Mouse (Mus musculus) lung, postnatal 36 days (tissue): ENCODE measurements at regions not wholly inside any gene's neighbourhood (a gene's known extent, or its start where the extent isn't known, plus 50 kb on each side); places are given as distances from the start of the nearest gene placed in this dataset.
"Not testable (repeated sequence)": the region's sequence is repeated elsewhere in the genome, so short reads cannot be mapped to it uniquely, and the experiment has no call there.

Experiments
- DNase-seq: peaks from one replicate; pipeline ENCODE4 v3.0.0; 2022; ENCODE audit warnings: mixed read lengths

- peak; percentile 51 for DNase-seq
Measured at GRCm38 (mm10) chr2:84042793-84043192, 52.4 kb downstream of the Gm13691 start.

DNA sequence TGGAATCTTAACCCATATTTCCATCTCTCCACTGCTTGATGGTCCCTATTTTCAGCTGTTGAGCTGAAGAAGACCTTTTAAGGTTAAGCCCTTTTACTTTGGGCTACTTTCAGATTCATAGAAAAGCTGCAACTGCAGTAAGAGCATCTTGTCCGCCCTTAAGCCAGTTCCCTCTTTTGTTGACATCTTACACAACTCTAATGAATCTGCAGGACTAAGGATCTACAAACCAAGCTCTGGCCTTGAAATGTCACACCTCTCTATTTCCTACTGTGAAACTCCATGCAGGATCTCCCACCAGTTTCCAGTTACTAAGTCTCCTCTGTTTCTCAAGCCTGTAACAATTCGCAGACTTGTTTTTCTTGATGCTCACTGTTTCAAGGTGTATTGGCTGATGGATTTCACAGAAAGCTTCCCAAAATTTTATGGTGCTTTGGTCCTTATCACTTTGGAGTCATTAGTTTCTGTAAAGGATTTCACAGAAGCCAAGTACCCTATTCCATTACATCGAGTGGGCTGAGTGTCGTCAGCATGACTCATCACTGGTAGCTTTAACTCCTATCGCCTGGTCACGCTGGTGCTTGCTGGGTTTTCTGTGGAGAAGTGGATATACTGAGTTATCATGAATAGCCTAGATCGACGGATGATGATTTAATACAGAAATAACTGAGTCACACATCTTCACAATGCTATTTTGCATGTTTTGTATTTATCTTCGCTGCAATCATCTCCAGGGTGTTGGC, 58.2 kb downstream of the Gm13691 start:
- DNase-seq: no peak

- no peak for DNase-seq
Measured at GRCm38 (mm10) chr2:84051883-84052331, 61.6 kb downstream of the Gm13691 start.

- peak; percentile 40 for DNase-seq
Measured at GRCm38 (mm10) chr2:84059246-84059645, 68.9 kb downstream of the Gm13691 start.

DNA sequence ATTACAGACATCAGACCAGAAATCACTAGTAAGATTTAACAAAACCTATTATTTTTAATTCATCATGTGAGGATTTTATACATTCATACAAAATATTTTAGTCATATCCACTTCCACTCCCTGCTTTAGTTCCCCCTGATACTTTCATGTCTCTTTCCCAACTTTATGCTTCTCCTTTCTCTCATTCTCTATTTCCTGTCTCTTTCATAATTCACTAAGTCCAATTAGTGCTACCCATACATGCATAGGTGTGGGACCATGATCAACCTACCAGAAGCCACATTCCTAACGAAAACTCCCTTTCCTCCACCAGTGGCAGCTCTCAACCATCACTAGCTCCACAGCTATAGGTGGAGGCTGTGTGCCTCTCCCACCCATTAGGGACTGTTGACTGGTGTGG, 70.9 kb downstream of the Gm13691 start:
- no peak for DNase-seq

- no peak for DNase-seq
Measured at GRCm38 (mm10) chr2:84064371-84064770, 74.0 kb downstream of the Gm13691 start.

DNA sequence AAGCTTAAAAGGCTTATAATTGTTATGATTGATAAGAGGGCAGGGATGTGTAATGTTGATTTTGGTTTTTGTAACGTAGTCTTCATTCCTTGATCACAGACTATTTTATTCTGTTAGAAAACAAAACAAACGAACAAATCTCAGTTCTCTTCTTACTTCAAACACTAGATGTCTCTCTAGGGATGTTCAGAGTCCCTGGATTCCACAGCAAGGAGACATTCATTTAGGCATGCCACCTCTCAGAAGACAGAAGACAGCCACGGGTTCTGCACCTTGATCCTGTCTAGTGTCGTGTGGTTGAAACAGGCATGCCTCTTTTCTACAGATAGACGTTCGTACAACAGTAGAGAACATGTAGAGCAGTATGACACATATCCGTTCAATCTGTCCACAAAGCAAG, 74.7 kb downstream of the Gm13691 start:
- peak; percentile 42 for DNase-seq

DNA sequence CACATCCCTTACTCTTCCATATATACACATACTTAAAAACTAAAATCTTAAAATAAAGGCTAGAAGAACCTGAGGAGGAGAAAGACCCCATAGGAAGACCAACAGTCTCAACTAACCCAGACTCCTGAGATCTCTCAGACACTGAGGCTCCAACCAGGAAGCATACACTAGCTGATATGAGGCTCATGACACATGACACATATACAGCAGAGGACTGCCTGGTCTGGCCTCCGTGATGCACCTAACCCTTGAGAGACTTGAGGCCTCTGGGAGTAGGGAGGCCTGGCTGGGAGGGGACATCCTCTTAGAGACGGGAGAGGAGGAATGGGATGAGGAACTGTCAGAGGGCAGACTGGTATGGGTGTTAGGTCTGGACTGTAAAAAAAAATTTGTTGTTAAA, 75.4 kb downstream of the Gm13691 start:
- DNase-seq: peak; percentile 26

DNA sequence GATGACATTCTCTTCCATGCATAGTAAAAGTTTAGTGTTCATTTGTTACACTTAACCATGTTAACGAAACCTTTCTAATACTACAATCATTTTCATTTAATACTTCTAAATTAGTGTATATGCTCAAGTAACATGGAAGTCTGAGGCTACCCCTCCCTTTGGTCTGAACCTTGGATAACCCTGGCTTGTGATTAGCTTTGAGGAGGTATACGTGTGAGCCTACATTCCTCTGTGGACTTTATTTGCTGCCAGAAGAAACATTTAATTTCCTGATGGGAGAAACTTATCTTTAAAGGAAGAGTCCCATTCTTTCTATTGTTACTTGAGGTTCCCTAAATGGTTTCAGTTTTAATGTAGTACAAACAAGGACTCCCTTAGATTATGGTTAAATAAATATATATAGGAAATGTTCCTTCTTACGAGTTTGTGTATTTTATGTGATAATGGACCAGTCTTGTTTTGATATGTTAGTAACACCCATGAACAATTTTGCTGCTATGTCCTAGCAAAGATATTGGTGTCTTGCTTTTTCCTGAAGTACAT, 75.9 kb downstream of the Gm13691 start:
- peak; percentile 47 for DNase-seq

DNA sequence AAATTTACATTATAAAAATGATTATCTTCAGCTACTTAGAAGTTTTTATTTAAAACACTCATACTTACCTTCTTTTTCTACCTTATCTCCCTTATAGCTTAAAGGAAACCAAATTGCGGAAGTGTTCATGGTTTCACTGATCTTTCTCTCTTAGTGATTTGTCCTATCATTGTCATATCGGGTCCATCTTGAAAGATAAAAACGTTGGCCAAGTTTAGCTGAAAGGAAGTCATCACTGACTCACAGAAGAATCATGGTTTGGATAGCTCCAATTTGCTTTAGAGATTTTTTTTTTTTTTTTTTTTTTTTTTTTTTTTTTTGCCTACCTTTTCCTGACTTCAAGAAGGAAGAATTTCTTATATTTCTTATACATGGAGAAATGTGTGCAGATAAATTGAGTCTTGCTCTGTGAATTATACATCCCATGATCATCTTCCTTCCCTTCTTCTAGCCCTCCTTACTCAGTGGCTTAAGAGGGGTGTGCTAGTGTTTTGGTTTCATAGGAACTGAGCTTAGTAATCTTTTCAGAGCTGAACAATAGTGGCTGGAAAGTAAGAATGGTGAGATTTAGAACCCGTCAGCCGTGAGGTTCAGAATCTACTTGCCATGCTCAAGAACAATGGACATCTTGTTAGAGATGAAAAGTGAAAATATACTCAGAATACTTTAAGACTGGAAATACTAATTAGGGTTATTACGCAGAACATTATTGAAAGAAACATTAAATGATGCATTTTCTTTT, 76.6 kb downstream of the Gm13691 start:
- DNase-seq: no peak

DNA sequence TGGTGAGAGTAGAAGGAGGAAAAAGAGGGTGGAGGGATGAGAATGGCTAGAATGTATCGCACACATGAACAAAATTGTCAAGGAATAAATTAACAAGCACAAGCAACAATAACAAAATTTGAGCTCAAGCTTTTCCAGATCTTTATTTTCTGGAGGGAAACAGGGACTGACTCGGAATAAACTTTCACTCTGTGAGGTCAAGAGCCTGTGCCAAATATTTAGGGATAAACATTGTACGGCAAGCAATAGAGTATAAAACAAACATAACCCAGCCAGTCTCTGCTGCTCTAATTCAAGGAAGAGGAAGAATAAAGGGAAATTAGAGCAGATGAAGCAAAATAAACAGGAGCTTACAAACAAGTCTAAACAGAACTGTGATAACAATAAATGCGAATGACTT, 78.3 kb downstream of the Gm13691 start:
- peak; percentile 46 for DNase-seq

DNA sequence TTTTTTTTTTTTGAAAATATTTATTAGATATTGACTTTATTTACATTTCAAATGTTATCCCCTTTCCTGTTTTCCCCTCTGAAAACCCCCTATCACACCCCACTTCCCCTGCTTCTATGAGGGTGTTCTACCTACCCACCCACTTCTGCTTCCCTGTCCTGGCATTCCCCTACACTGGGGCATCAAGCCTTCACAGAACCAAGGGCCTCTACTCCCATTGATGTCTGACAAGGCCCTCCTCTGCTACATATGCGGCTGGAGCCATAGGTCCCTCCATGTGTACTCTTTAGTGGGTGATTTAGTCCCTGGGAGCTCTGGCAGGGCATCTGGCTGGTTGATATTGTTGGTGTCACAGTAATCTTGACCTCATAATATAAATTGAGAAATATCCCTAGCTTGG, 79.1 kb downstream of the Gm13691 start:
- not testable (repeated sequence) for DNase-seq

DNA sequence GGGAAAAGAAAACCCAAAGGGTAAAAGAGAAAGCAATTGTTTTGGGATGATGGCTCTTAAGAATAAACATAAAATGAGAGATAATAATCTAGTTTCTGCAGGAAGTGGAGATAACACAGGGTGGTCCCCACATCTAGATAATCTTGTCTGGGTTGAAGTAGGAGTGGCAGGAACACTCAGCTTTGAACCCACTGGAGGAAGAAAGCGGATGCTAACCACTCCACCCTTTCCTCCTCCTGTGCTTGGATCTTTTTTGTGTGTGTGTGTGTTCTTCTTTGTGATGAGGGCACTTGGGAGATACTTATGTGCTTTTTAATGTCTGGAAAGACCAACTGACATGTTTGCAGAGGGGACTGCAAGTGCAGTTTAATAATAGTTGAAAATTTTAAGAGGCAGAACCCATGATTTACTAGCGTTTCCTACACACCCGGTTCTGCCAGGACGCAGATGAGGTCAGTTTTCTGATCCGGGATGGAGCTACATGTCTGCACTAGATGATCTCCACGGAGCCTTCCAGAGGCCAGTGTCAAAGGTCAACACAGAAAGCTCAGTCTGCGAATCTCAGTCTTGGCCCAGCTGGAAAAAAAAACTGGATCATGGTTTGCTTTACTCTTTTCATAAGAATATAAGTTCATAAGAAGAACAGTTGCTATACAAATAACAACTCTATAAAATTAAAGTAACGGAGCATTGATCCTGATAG, 82.7 kb downstream of the Gm13691 start:
- peak; percentile 66 for DNase-seq

GRCm38 (mm10) chr2:84075944-84076343, 85.6 kb downstream of the Gm13691 start:
- DNase-seq: no peak

- DNase-seq: no peak
Measured at GRCm38 (mm10) chr2:84079284-84079683, 88.9 kb downstream of the Gm13691 start.

- DNase-seq: no peak
Measured at GRCm38 (mm10) chr2:84080228-84080627, 89.9 kb downstream of the Gm13691 start.

DNA sequence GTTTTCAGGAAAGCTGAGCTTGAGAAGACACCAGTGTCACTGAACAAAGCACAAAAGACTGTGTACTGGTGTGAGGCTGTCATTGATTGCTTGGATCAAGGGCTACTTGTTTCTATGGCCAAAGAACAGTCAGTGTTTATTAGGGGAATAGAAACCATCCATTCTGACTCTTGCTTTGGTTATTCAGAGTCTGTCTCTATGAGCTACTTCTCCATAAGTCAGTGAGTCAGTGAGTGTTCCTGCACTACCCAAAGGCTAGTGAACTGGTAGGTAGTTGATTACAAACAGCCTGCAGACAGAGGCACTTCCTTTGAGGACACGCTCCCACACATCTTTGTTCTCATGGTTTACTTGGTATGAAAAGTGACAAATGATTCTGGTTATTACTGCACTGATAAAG, 104.4 kb downstream of the Gm13691 start:
- DNase-seq: no peak

DNA sequence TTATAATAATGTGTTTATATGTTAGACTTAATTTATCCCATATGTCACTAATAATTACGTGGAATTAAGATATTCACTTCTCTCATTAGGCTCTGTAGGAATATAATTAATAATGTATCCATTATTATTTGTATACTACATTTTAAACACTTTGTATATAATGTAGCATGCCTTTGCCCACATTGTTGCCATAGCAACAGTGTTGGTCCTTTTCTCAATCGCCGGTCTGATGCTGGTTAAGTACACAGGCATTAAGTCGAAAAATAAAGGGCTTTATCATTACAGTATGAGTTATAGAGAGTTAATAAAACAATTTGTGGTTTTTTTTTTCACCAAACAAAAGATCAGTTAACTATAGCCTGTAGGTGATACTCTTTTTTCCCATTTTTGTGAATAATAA, 108.4 kb downstream of the Gm13691 start:
- no peak for DNase-seq

- peak; percentile 16 for DNase-seq
Measured at GRCm38 (mm10) chr2:84113562-84113961, 123.2 kb downstream of the Gm13691 start.

GRCm38 (mm10) chr2:84119839-84120238, 129.5 kb downstream of the Gm13691 start:
- DNase-seq: no peak

- DNase-seq: no peak
Measured at GRCm38 (mm10) chr2:84127586-84127985, 137.2 kb downstream of the Gm13691 start.

DNA sequence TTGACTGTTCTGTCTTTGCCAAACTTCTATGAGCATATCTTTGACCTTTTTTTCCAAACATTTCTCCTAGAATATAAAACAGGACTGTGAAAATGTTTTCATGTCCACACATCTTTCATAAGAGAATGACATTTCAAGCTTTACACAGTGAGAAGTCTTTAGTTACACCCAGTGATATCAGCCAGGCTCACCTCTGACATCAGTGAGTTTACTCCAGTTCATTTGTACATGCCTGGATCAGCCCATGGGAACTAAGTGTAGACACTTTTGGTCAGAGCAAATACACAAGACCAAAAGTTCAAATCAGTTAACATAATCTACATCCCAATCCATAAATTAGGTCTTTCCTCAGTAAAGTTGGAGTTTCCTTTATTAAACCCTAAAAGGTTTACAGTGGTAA, 171.4 kb downstream of the Gm13691 start:
- DNase-seq: no peak

DNA sequence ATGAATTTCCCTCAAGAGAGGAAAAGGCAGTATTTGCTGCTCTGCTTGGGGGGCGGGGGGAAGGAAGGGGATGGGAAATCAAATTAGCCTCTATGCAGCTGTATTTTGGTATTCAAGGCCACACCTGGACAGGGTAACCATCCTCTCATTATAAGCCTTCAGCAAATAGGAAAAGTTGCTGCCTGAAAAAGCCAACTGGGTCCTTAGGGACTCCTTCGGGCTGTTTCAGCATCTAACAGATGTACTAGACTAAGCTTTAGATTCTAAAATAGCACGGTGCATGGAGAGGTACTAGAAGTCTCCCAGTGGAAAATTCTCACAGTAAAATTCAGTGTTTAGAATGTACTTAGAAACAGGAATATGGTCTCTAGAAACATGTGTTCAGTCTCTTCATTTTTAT, 183.1 kb downstream of the Gm13691 start:
- DNase-seq: no peak
